Mouse (Mus musculus): Measurements from ENCODE around the gene Itgb4.

GRCm38 (mm10) chr11:115956453-115956852 is 18.1 kb upstream of the Itgb4 start:
- TF ChIP-seq CTCF (IDR thresholded peaks at IDR 0.05; ENCODE audit: extremely low read depth, insufficient read depth, low read length) (no peak), POLR2A (IDR thresholded peaks at IDR 0.05; ENCODE audit: extremely low read depth, insufficient read depth, low read length) (no peak)

Data from cortical plate, adult 2 months (tissue).